Mouse (Mus musculus): ENCODE data around the gene Ivd.

The Ivd gene

GRCm38 (mm10) chr2:118861454-118862339, at the start of gene Ivd:
Gene Ivd, plus strand, starts transcription at chr2:118861954.
- DNase-seq (ENCODE audit: low read depth, low spot score), result peak; percentile 98

- no peak for DNase-seq (ENCODE audit: low read depth, low spot score)
These were observed 49.0 kb upstream of the Ivd start for GRCm38 (mm10) chr2:118812724-118813123.

GRCm38 (mm10) chr2:118813981-118814836, 47.5 kb upstream of the Ivd start, which contains the start of gene Knstrn:
Gene Knstrn, plus strand, starts transcription at chr2:118814003.
- peak; percentile 95 for DNase-seq (ENCODE audit: low read depth, low spot score)

- DNase-seq (ENCODE audit: low read depth, low spot score), result no peak
These were observed 39.0 kb upstream of the Ivd start for GRCm38 (mm10) chr2:118822800-118823199.

GRCm38 (mm10) chr2:118824396-118824795, 37.4 kb upstream of the Ivd start:
- no peak for DNase-seq (ENCODE audit: low read depth, low spot score)

- no peak for DNase-seq (ENCODE audit: low read depth, low spot score)
These were observed 32.7 kb upstream of the Ivd start for GRCm38 (mm10) chr2:118829096-118829495.

GRCm38 (mm10) chr2:118834061-118834460, 27.7 kb upstream of the Ivd start:
- no peak for DNase-seq (ENCODE audit: low read depth, low spot score)

- no peak for DNase-seq (ENCODE audit: low read depth, low spot score)
These were observed 26.6 kb upstream of the Ivd start for GRCm38 (mm10) chr2:118835115-118835514.

- DNase-seq (ENCODE audit: low read depth, low spot score), result peak; percentile 43
These were observed 23.4 kb upstream of the Ivd start for GRCm38 (mm10) chr2:118838330-118838729.

GRCm38 (mm10) chr2:118841186-118841585, 20.6 kb upstream of the Ivd start:
- no peak for DNase-seq (ENCODE audit: low read depth, low spot score)

GRCm38 (mm10) chr2:118841774-118842173, 20.0 kb upstream of the Ivd start:
- DNase-seq (ENCODE audit: low read depth, low spot score), result peak; percentile 70

GRCm38 (mm10) chr2:118844427-118844826, 17.3 kb upstream of the Ivd start:
- DNase-seq (ENCODE audit: low read depth, low spot score), result no peak

- DNase-seq (ENCODE audit: low read depth, low spot score), result peak; percentile 29
These were observed 15.5 kb upstream of the Ivd start for GRCm38 (mm10) chr2:118846246-118846645.

- DNase-seq (ENCODE audit: low read depth, low spot score), result no peak
These were observed 10.0 kb upstream of the Ivd start for GRCm38 (mm10) chr2:118851756-118852155.

- DNase-seq (ENCODE audit: low read depth, low spot score), result no peak
These were observed 554 bp downstream of the Ivd start for GRCm38 (mm10) chr2:118862340-118862675.

GRCm38 (mm10) chr2:118870601-118871000, 8.8 kb downstream of the Ivd start:
- no peak for DNase-seq (ENCODE audit: low read depth, low spot score)

- no peak for DNase-seq (ENCODE audit: low read depth, low spot score)
These were observed 9.3 kb downstream of the Ivd start for GRCm38 (mm10) chr2:118871032-118871431.

GRCm38 (mm10) chr2:118873018-118873417, 11.3 kb downstream of the Ivd start:
- no peak for DNase-seq (ENCODE audit: low read depth, low spot score)

GRCm38 (mm10) chr2:118873890-118874430, 12.2 kb downstream of the Ivd start:
- DNase-seq (ENCODE audit: low read depth, low spot score), result no peak

- no peak for DNase-seq (ENCODE audit: low read depth, low spot score)
These were observed 13.6 kb downstream of the Ivd start for GRCm38 (mm10) chr2:118875316-118875715.

GRCm38 (mm10) chr2:118876453-118876852, 14.7 kb downstream of the Ivd start:
- DNase-seq (ENCODE audit: low read depth, low spot score), result no peak

GRCm38 (mm10) chr2:118881019-118881418, 19.3 kb downstream of the Ivd start:
- no peak for DNase-seq (ENCODE audit: low read depth, low spot score)

Data from R1 (cell line).